Mouse (Mus musculus) right cerebral cortex, postnatal 4 days (tissue): Measurements from ENCODE around the gene Spef1.
A peak's percentile ranks its signal among the peaks of the same experiment; 100 is the strongest.

Experiments used
- DNase-seq: peaks from one replicate; pipeline ENCODE4 v3.0.0-alpha.2; 2022

Spef1 gene

DNA sequence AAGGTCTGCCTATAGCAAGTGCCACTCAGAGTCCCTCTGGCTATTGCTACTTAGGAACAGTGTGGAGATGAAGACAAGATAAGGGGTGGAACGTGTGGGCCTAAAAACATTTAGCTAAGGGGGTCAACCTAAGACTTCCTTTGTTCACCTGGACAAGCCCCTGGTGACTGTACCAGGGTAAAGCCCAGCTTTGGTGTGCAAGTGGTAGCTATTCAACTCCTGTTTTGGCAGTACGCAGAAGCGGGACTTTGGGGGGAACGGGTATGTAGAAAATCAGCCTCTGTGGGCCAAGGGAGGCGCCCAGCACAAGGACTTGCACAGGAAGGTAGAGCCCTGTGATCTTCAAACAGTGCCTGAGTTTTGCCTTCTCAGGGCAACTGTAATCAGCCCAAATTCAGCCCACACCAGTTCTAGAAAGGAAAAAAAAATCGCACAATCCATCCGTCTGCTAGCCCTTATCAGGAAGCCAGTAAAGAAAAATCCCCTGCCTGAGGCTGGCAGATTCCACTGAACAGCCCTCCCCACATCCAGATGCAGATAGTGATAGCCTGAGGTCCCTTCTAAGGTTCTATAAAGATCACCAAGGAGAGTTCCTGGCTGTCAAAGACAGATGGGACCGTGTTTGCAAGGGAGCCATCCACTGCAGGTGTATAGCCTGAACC lies 18.6 kb upstream of the Spef1 start:
- no peak for DNase-seq

GRCm38 (mm10) chr2:131204410-131204981 lies 17.4 kb upstream of the Spef1 start:
- DNase-seq: peak; percentile 66

GRCm38 (mm10) chr2:131203816-131204409 lies 16.8 kb upstream of the Spef1 start:
- no peak for DNase-seq

- no peak for DNase-seq
Measured at GRCm38 (mm10) chr2:131201262-131201661, 14.2 kb upstream of the Spef1 start.

DNA sequence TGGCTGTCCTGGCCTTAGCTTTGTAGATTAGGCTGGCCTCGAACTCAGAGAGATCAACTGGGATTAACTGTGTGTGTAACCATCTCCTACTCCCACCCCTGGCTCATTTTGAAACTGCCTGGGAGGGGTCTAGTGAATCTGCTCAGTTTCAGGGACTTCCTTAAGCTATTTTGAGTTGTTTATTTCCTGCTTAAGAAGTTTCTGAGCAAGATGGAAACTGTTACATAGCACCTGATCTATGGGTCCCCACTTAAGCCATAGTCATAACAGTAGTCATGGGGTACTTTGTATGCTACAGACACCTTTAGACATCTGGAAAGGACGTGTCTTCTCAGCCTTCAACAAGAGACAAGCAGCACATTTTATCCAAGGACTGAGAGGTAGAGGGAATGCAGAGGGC lies 13.6 kb upstream of the Spef1 start:
- no peak for DNase-seq

DNA sequence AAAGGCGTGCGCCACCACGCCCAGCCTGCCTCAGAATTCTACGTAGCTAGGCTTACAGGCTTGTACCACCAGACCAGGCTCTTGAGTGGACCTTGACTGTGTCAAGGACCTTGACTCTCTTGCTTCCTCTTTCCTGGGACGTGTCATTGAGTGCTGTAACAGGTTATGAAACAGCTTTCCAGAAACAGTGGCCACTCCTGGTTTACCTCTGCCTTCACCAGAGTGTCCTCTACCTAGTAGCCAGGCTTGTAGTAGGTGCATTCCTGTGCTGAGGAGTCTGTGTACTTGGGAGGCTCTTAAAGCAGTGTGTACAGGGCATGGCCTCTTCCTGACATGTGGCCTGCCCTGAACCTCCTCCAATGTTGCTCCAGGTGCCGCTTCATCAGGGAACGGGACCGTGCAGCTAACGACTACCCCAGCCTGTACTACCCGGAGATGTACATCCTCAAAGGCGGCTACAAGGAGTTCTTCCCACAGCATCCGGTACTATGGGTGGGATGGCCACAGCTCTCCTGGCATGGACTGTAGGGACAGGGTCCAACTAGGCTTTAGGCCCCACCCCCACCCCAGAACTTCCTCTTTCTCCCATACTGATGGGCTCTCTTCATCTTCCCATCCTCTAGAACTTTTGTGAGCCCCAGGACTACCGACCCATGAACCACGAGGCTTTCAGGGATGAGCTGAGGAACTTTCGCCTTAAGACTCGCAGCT lies 9.7 kb upstream of the Spef1 start:
- DNase-seq: no peak

DNA sequence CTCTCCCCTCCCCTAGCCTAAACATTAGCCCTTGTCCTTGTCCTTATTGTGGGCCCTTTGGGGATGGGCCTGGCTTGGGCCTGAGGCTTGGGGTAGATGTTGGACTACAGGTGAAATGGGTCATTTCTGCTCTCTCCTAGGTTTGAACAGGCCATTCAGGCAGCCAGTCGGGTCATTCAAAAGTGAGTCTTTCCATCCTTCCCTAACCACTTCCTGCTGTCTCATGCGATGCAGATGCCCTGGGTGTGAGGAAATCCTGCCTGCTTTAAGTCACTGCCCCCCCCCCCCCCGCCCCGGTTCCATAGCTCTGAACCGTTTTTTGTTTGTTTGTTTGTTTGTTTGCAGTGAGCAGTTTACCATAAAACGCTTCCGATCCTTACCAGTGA lies 3.9 kb upstream of the Spef1 start:
- no peak for DNase-seq

- no peak for DNase-seq
Measured at GRCm38 (mm10) chr2:131190344-131191004, 3.4 kb upstream of the Spef1 start.

DNA sequence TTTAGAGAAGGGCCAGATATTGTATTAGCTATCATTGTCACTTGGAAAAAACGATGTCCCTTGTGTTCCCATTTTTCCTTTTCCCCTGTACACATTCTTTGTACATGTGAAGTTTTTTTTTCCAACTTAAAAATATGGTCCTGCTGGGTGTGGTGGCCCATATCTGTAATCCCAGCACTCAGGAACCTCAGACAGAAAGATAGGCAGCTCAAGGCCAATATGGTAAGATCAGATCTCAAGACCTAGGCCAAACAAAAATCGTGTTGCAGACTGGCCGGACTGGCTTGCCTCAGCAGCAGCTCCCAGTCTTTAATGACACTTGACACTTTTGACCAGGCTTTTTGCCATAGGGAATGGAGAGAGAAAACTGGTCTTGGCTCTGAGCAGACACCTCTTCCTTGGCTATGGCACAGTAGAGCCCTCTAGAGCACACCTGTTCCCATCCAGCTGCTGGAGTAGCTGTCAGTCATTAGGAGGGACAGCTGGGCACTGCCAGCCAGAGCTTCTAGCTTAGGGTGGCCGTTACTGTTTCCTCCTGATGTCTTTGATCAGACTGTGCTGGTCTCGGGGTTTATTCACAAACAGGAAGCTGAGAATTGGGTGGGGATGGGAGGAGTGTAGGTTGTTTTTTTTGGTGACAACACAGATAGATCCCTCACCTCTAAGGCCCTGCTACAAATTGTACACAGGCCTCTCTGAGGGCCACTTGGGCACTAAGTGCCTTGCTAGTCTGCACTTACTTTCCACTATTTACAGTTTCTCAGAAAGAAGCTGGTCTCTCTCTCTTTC lies 2.6 kb upstream of the Spef1 start:
- DNase-seq: no peak

DNA sequence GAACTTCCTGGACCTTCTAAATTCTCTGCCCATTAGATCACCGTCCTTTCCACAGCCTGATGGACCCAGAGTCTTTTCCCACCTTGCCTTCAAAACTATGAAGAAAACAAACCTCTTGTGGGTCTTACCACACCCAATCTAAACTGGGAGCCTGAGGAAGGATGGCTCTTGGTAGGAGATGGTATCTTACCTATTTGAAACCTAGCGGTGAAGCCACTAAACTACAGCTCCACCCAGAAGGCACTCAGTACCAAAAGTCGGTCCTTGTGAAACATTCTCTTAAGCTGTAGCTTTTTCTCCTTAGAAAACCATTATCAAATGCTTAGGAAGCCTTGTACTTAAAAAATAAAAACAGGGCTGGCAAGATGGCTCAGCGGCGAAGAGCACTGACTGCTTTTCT lies 1.2 kb upstream of the Spef1 start:
- DNase-seq: no peak

DNA sequence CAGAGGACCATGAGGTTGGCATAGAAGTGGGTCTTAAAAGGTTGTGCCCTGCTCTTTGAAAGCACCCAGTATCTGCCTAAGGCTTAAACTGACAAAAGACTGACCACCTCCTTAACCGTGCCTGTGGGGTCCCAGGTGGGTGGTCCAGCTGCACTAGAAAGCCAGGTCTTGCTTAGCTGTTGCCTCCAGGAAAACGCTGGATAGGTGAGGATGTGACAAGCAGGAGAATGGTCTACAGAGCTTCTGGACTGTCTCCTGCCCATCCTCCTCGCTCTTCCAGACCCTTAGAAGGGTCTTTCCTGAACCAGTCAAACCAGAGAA lies 480 bp upstream of the Spef1 start:
- no peak for DNase-seq

- DNase-seq: no peak
Measured at GRCm38 (mm10) chr2:131186343-131186742, 739 bp downstream of the Spef1 start.

GRCm38 (mm10) chr2:131179990-131180587 lies 7.0 kb downstream of the Spef1 start, which contains the start of gene Cenpb:
TSS of gene Cenpb (minus strand) at chr2:131180067.
- peak; percentile 83 for DNase-seq

DNA sequence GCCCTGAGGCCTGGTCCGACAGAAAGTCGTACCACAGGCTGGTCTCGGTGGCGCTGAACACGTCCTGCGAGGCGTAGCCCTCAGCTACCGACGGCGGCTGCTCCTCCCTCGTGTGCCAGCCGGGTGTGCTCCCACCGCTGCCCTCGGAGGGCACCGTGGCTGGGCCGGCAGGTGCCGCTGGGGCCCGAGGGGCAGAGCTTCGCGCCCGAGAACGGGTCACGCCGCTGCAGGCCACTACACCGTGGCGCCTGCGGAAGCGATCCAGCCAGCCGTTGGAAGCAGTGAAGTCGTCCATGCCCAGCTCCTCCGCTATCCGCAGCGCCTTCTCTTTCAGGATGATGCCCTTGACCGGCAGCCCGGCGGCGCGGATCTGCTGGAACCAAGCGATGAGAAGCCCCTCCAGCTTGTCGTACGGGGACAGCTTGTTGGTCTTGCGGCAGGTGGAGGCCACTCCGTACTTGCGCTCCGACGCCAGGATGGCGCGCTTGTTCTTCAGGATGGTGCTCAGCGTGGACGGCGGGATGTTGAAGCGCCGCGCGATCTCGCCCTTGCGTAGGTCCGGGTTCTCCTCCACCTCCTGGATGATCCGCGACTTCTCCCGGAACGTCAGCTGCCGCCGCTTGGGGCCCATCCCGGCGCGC lies 7.7 kb downstream of the Spef1 start:
- peak; percentile 65 for DNase-seq

GRCm38 (mm10) chr2:131178828-131179245 lies 8.2 kb downstream of the Spef1 start:
- no peak for DNase-seq

GRCm38 (mm10) chr2:131177932-131178331 lies 9.2 kb downstream of the Spef1 start:
- DNase-seq: no peak

DNA sequence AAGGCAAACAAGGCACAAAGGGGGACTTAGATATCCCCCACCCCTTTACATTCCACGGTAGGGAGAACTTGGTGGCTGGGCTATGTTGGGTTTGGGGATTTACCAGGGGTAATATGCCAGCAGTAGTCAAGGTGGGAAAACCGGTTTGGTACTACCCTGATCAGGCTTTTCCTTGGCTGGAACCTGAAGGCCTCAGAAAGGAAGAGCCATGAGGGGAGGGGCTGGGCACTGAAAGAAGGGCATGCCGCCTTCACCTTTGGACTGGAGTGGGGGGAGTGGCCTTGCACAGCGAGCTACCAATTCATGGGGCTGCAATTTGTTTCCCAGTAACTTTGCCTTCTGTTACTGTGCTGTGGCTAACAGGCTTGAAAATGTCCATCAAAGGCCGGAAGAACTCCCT lies 10.6 kb downstream of the Spef1 start:
- no peak for DNase-seq

- DNase-seq: no peak
Measured at GRCm38 (mm10) chr2:131175945-131176309, 11.2 kb downstream of the Spef1 start.

DNA sequence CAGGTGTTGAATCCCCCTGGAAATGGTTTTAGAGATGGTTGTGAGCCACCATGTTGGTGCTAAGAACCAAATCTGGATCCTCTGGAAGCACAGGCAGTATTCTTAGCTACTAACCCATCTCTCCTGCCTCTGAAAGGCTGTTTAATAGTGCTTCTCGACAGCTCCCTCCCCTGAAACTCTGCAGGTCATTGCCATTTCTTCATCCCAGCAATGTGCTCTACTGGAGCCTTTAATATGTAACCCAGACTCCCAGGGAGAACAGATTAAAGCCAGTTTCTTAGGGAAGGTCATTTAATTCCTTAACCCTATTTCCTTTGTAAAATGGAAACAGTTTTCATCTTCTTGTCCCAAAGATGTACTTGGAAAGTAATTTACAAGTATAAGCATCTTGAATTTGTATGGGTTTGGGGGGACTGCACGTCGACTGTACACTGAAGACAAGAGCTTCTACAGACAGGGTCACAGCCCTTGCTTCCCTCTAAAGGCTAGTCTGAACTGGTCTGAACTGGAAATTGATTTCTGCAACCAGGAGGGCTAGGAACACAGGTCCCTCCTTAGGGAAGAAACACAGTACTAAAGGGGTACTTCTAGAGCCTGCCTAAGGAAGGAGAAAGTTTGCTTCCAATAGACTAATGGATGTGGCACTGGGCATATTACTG lies 11.7 kb downstream of the Spef1 start:
- no peak for DNase-seq

- peak; percentile 27 for DNase-seq
Measured at GRCm38 (mm10) chr2:131174700-131175099, 12.4 kb downstream of the Spef1 start.

- DNase-seq: no peak
Measured at GRCm38 (mm10) chr2:131172322-131172721, 14.8 kb downstream of the Spef1 start.
